Mouse (Mus musculus) CD4-positive, CD25-positive, alpha-beta regulatory T cell (primary cell): ENCODE results near the gene Defa25. TPM values are rescaled to one million over a fixed set of nuclear protein-coding genes. Genes with fewer than 3 reads are reported as not detected.

Experiments used
- polyA plus RNA-seq: library from polyadenylated mRNA; unstranded; fragments of 100-300 nt; shearing (Covaris generic); gene quantifications from one replicate; pipeline ENCODE4 v1.2.1, GENCODE M21; 2017

The Defa25 gene
- polyA plus RNA-seq = not detected

GRCm38 (mm10) chr8:21084142-21084541, at the start of gene Defa25:
TSS of gene Defa25 (plus strand) at chr8:21084442.

GRCm38 (mm10) chr8:21054747-21055146, 29.5 kb upstream of the Defa25 start, which contains the start of gene Defa23:
TSS of gene Defa23 (plus strand) at chr8:21055047.

GRCm38 (mm10) chr8:21064738-21065137, 19.5 kb upstream of the Defa25 start, which contains the start of gene Defa35:
TSS of gene Defa35 (plus strand) at chr8:21065038.

GRCm38 (mm10) chr8:21095950-21096349, 11.7 kb downstream of the Defa25 start, which contains the start of gene Gm14851:
TSS of gene Gm14851 (minus strand) at chr8:21096050.

GRCm38 (mm10) chr8:21134342-21134741, 50.1 kb downstream of the Defa25 start, which contains the start of gene Defa30:
TSS of gene Defa30 (plus strand) at chr8:21134642.

Other genes starting within 250 kb of the Defa25 start
- gene Defb33, start 191.8 kb upstream of the Defa25 start, polyA plus RNA-seq = not detected
- not detected for gene Gm15056, start 181.8 kb upstream of the Defa25 start, polyA plus RNA-seq
- gene Gm6040, start 162.4 kb upstream of the Defa25 start, polyA plus RNA-seq = not detected
- not detected for gene AY761185, start 139.7 kb upstream of the Defa25 start, polyA plus RNA-seq
- gene Defa21, start 58.9 kb upstream of the Defa25 start, polyA plus RNA-seq = not detected
- not detected for gene Defa23, start 29.4 kb upstream of the Defa25 start, polyA plus RNA-seq
- not detected for gene Defa35, start 19.4 kb upstream of the Defa25 start, polyA plus RNA-seq
- not detected for gene Gm14851, start 11.6 kb downstream of the Defa25 start, polyA plus RNA-seq
- gene Defa30, start 50.2 kb downstream of the Defa25 start, polyA plus RNA-seq = not detected
- gene Defa22, start 77.8 kb downstream of the Defa25 start, polyA plus RNA-seq = not detected
- not detected for gene Defa31, start 107.2 kb downstream of the Defa25 start, polyA plus RNA-seq
- not detected for gene Gm15293, start 117.1 kb downstream of the Defa25 start, polyA plus RNA-seq
- not detected for gene Gm15292, start 165.3 kb downstream of the Defa25 start, polyA plus RNA-seq
- gene Defa27, start 231.1 kb downstream of the Defa25 start, polyA plus RNA-seq = not detected
- not detected for gene Defa29, start 242.6 kb downstream of the Defa25 start, polyA plus RNA-seq